Mouse (Mus musculus) left cerebral cortex, postnatal 25 days (tissue): Measurements from ENCODE around the gene Cklf. TPM values are rescaled to one million over a fixed set of nuclear protein-coding genes. Genes with fewer than 3 reads are reported as not detected.

Experiments
- DNase-seq, 2 experiments: peaks; one replicate each; pipeline ENCODE4 v3.0.0; 2022; ENCODE audit warnings: low spot score in 2 of 2, mixed read lengths in 1 of 2
- intact Hi-C: fragments of 180-260 bp; cut with DNase I; formaldehyde crosslinking; loops from one replicate; pipeline ENCODE4 v1.15.1; 2025
- total RNA-seq, 2 experiments: library from RNA; stranded (reverse); gene quantifications; 2 replicates each; pipeline ENCODE4 v1.2.3; 2021

Cklf gene
- total RNA-seq = 1 to 10 TPM; 6.5 to 7.5 TPM

DNA sequence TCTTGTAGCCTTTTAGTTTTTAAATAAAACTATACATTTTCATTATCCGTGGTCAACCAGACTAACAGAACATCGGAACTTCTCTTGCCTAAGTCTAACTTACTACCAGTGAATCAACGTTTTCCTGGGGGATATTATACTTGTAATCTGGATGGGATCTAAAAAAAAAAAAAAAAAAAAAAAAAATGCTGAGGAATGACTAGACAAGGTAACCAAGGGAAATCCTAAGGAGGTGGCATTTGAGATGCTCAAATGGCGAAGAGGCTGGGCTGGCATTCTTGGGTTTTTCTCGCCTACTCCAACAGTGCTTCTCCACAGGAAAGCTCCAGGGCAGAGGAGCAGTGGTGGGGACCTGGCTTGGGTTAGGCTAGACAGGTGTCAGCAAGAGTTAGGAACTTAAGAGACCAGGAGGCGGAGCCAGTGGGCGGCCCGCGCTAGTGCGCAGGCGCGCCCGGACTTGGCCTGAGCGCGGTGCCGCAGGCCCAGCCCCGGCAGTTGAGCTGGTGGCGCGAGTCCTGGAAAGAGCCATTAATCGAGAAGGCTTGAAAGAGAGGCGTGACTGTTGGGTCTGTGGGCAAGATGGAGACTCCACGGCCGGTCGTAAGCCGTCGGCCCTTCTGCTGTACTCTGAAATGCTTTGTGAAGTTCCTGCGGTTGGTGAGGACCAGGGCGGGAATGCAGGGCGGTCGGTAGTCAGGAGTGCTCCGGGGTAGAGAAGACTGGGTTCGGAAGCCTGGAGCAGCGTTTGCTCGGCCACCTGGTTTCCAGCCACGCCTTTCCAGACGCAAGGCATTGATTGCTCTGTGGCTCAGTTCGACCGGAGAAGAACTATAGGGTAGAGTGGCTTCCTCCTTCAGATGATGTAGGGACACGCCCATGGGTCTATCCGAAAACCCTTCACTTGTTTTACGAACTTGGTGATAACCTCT, at the start of gene Cklf:
TSS of gene Cklf (plus strand) at position 423 of the 929 bp plus-strand sequence.
- intact Hi-C loops = loop anchor here (2.0 to 5.0 kb wide), 2 partner anchors 192 to 287 kb away; partner anchors contain the start of gene Dync1li2
- peak; percentile 76 to 80 for DNase-seq

DNA sequence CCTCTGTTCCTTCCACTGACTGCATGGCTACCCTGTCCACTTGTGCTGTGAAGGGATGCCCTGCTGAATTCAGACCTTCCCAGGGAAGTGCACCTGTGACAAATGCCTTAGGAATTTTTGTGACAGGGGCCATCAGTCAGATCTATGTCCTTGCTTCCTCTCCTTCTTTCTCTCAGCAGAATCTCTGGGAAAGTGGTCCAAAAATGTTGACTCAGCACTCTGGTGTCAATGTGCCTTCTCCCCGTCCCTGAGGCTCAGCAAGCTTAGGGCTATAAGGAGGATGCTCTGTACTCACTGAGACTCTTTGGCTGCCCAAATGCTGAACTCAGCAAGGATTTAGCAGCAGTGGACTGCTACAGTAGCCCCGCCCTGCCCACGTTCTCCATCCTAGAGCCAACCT, 49.0 kb upstream of the Cklf start:
- intact Hi-C loops = no loop called here
- DNase-seq = no peak

DNA sequence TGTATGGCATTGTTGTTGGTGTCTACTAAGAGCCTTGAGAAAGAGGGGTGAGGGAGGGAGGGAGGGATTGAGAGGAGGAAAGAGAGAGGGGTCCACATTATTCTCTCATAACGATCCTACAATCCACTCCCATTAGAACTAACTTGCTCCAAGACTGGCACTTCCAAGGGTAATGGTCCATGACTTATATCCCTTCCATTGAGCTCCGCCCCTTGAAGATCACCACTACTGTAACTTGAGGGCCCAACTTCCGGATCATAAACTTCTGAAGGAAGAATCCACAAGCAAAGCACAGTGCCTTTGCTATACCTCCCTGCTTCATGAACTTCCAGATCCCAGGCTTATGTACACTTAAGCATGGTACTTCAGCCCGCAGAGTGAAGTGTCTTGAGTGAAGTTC, 48.3 kb upstream of the Cklf start:
- intact Hi-C loops = no loop called here
- DNase-seq = no peak

DNA sequence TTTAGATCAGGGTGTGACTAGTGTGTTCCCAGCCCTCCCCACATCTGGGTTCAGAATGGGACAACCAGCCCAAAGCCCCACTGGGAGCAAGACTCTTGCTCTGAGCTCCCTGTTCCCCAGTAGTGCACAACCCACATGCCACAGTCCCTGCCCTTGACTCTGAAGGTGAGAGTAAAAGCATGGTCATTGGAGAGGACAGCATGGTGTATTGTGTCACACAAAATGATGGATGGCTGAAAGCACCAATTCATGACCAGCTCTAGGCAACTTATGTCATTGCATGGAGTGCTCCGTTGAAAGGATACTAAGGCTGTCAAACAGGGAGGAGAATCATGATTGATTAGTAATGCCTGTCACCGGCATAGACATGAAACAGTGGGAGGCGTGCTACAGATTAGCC, 45.4 kb upstream of the Cklf start:
- intact Hi-C loops = no loop called here
- DNase-seq = no peak

DNA sequence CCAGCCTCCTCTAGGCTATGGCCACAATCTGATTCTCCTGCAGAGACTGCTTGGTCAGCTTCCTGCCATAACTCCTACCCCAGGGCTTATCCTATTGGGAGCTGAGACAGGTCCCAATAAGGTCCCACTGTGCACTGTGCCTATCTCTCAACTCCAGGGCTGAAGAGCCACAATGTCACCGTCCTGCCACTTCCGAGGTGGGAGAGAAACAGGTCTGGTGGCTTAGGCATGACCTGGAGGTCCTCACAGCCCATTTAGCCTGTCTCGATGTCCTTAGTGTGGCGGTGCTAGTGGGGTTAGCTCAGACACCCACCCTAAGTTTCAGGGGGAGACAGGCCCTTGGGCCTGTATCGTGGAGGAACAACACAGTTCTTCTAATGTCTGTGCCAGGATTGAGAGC, 33.1 kb upstream of the Cklf start:
- intact Hi-C loops = no loop called here

DNA sequence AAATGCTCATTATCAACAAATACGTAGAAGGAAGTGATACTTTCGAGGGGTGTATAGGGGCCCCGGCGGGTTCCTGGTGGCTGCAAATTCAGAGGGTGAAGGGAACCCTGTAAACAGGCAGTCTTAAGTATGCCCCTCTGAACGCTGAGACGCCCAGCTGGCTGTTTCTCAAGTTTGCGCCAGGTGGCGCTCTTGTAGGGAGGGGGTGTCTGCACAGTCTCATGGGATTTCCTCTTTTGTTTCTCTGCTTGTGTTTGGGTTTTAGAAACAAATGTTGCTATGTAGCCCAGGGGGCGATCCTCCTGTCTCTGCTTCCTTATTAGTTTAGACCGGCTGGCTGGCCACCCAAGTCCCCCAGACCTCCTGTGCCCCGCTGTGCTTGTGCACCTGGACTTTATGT, 31.6 kb upstream of the Cklf start:
- intact Hi-C loops = loop anchor here (1.0 kb wide), 1 partner anchor 120 kb away; no protein-coding TSS in a partner anchor
- peak; percentile 39 to 56 for DNase-seq

More for the DNA sequence above, 33.1 kb upstream of the Cklf start:
- no peak for DNase-seq

DNA sequence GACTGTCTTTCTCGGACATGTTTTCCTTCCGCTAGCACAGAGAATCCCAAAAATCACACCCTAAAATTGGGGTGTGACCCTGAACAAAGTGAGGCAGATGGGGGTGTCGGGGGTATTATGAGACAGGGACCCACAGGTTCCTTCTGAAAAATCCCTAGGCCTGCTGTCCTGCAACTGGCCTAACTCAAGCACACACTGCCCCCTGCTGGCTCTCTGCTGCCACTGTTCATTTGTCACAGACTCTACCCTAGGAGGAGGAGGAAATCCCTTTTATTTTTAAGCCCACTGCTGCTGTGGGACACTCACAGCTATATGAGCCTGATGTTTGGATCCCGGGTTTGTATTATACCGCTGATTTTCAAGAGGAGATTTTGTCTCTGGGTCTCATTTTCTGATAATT, 30.9 kb upstream of the Cklf start:
- intact Hi-C loops = loop anchor here (1.0 kb wide), 2 partner anchors 74 to 121 kb away; no protein-coding TSS in a partner anchor
- peak; percentile 71 to 84 for DNase-seq

DNA sequence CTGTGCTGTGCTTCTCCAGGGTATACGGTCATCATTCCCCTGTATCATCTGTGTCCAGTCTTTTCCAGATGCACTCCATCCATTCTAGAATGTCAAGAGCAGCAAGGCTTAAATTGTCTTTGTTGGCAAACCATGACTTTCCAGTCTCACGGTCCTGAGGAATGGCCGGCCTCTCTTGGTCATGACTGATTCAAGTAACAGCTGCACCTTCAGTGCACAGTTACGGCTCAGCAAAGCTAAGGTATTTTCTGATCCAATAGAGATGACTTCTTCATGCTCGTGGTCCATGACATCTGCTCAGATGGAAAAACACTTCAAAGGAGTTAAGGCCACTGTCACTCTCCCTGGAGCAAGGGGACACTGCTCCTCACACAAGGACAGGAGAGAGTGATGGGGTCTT, 23.6 kb upstream of the Cklf start:
- no peak for DNase-seq
- intact Hi-C loops = no loop called here

DNA sequence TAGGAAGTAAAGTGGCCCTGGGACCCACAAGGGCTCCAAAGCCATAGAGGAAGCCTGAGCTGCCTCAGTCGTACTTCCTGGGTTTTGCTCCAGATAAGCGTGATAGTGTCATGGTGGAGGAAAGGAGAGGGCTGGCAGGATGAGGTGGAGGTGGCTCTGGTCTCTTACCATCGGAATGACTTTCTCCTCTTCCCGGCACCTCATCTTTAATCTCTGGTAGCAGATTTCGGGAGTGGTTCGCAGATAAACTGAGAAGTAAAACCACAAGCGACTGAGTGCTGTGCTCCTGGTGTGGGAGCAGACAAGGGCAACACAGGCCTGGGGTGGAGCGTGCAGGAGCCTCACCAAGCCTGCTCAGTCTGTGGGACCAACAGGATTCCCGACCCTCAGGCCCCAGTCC, 20.3 kb upstream of the Cklf start:
- intact Hi-C loops = no loop called here

DNA sequence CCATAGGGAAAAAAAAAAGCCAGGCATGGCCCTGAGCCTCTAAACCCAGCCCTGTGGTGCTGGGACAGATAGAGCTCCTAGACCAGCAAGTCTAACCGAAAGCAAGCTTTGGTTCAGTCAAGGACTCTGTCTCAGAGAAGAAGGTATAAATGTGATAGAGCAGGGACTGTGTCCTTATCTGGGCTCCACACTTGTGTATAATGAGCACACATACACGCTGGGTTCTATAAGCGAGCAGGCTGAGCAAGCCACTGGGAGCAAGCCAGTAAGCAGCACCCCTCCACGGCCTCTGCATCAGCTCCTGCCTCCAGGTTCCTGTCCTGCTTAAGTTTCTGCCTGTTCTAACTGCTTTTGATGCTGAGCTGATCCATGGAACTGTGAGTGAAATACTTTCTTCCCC, 18.6 kb upstream of the Cklf start:
- intact Hi-C loops = no loop called here
- DNase-seq = no peak

More for the DNA sequence above, 20.3 kb upstream of the Cklf start:
- no peak for DNase-seq

DNA sequence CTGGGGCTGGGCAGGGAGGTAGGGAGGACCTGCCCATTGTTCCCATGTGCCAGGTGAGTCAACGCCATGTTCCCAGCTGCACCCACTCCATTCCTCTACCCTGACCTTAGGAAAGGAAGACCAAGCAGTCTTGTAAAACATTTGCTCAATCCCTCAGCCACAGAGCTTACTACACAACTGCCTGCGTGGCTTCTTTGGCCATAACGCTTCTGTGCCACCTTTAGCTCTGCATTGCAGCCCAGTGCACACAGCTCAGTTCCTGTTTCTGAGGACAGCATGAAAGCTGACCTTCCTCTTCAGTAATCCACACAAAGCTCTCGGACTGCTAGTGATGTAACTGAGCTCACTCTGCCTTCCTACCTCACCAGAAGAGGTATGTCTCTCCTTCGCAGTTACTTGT, 17.7 kb upstream of the Cklf start:
- intact Hi-C loops = no loop called here
- DNase-seq = no peak

DNA sequence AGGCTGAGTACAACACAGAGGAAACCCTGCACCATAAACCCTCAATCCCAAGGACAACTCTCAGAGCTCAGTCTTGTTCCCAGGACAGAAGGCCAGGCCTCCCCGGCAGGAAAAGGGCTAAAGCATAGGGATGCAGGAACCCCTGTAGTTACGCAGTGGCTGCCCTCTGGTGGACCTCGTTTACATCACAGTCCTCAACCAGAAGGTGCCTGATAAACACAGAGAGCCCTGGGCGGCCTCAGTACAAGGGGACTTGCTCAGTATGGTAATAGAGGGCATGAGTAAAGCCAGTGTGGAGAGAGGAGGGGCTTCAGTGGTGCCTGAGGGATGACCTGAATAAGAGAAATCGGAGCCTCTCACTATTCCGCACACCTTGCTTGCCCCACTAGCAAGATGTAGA, 16.1 kb upstream of the Cklf start:
- intact Hi-C loops = no loop called here
- DNase-seq = no peak

DNA sequence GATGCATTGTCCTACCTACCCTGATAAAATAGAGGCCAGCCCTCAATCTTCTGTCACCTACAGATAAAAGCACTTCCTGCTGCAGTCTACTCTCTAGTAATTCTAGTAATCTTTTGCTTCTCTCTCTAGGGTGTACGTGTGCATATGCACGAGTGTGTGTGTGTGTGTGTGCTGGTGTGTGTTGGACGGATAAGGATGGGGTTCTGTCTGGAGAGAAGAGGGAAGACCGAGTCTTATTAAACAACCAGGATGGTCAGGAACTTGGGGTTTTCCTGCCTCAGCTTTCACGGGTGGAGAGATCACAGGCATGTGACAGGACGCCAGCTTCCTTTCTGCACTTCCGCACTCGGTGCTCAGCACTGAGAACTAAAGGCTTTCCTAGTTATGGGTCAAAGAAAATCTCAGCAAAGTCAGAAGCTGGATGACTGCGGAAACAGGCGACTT, 11.2 kb upstream of the Cklf start:
- intact Hi-C loops = no loop called here
- no peak for DNase-seq

DNA sequence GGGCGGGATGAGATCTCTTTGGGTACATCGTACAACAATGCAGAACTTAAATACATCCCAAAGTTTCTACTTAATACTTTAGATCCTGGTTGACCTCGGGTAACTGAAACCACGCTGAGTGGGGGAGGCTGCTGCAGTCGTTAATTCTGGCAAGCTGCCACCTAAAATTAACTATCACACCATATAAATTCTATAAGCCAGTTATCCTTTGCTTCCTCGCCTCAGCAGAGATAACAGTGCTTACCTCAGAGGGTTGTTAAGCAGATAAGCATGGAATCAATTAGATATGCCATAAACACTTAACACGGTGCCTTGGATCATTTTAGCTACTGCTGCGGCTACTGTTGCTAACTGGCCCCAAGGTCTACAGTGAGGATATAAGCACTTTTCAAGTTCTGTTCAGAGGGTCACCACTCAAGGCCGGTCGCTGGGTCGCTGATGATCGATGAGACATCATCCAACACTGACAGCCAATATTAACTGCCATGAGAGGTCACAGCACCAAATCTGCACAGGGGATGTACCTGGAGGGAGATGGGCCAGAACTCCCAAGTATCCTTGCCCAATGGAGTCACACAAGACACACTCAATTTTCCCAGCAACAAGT, 8.5 kb upstream of the Cklf start:
- no peak for DNase-seq
- intact Hi-C loops = no loop called here

DNA sequence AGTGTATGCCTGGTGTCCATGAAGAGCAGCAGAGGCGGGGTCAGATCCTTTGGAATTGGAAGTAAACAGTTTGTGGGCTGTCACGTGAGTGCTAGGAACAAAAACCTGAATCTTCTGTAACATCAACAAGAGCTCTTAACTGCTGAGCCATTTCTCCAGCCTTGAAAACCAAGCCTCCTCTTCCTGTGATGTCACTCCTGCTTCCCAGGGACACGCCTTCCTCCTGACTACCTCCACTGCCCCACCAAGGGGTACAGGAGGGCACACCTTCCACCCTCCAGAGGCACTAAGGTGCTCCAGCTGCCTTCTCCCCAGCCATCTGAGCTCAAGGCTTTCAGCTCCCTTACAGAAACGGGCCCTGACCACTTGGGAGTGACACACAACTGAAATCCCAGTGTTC, 4.0 kb upstream of the Cklf start:
- DNase-seq = no peak
- intact Hi-C loops = no loop called here

DNA sequence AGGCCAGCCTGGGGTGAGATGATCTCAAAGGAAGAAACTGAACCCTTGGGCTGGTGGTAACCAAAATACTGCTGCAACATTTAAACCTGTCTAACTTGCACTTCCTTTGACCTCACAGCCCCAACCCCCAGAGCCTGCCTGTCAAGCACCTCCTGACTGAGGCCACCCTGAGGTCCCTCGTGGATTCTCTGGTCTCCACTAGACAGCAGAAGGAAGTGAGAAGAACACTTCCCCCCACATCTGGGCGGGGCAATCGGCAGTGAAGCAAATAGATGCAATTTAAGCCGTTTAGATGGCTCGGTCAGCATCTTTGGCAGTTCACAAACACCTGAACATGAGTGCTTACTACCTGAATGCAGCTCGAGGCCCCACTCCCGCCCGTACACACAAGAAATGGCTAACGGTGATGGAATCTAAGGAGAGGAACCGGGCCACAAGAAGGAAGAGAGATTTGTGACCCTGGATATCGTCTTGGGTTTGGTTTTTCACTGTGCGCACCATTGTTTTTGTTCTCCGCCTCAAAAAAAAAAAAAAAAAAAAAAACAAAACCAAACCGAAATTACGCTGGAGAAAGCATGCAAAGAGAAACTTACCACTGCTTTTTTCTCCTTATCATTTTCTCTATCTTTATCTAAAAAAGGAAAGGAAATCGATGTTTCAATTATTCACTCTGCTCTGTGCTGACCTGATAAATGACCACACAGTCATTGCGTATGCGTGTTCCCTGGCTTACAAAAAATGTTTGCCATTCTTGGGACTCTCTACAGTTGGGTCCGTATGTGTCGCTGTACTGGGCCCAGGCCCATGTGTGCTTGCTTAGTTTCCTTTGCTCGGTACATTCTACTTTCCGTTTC, 3.4 kb upstream of the Cklf start:
- DNase-seq = no peak
- intact Hi-C loops = no loop called here

DNA sequence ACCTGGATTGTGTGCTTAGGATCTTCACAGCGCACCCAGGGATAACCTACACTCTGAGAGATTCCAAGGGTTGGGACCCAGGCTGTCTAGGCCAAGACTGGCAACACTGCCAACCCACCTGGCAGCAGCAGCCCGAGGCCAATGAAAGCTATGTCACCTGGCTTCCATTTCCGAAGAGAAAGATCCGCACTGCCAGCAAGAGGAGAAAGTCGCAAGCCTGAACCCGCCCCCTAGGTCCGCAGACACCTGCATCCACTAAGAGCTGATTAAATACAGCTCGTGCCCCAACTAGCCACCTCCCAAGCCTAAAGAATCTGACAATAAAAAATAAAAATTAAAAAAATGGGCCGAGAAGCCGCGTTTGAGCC, 2.8 kb upstream of the Cklf start:
- intact Hi-C loops = loop anchor here (2.0 kb wide), 1 partner anchor 93 kb away; no protein-coding TSS in a partner anchor
- no peak for DNase-seq

DNA sequence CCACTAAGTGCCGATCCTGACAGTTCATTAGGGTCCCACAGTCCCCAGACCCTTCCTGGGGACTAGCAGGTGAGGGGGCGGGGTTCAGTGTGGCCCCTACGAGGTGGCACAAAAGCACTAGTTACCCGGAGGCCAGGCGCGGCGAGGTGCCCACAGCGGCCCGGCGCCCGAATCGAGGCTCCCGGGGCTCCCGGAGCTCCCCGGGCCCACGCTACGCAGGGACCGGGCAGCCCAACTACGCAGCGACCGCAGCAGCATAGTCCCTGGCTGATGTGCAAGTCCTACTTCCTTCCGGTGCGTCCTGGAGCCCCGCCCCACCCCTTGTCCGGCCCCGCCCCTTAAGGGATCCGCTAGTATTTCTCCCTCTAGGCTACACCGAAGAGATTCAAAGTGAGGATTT, 2.4 kb upstream of the Cklf start, which contains the start of gene Tk2:
TSS of gene Tk2 (minus strand) at position 283 of the 400 bp plus-strand sequence.
- intact Hi-C loops = loop anchor here (2.0 kb wide), 1 partner anchor 93 kb away; no protein-coding TSS in a partner anchor
- peak; percentile 80 for DNase-seq

DNA sequence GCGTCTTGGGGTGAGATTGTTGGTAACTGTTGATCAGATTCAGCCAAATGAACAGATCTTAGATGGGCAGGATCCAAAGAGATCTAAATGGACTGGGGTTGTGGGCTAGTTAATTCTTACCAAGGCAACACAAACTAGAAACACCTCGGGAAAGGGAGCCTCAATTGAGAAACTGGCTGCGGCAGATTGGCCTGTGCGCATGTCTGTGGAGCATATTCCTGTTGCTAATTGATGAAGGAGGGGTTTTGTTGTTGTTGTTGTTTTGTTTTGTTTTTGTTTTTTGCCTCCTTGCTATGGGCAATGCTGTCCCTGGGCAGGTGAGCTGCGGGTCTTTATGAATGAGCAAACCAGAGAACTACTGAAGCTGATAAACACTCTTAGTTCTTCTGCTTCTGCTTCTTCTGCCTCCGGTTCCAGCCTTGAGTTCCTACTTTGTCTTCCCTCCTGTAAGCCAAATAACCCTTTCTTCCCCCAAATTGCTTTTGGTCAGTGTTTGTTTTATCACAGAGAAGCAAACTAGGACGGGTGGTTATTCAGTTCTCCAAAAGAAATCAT, 1.1 kb upstream of the Cklf start:
- no peak for DNase-seq
- intact Hi-C loops = loop anchor here (2.0 kb wide), 1 partner anchor 91 kb away; no protein-coding TSS in a partner anchor
